Mouse (Mus musculus): Measurements from ENCODE around the gene Acacb.

Gene Acacb

GRCm38 (mm10) chr5:114137481-114138276 lies 8.7 kb upstream of the Acacb start:
- no peak for DNase-seq

- DNase-seq: no peak
Measured at GRCm38 (mm10) chr5:114138277-114139164, 7.8 kb upstream of the Acacb start.

- DNase-seq: peak; percentile 78
Measured at GRCm38 (mm10) chr5:114139175-114139574, 7.2 kb upstream of the Acacb start.

DNA sequence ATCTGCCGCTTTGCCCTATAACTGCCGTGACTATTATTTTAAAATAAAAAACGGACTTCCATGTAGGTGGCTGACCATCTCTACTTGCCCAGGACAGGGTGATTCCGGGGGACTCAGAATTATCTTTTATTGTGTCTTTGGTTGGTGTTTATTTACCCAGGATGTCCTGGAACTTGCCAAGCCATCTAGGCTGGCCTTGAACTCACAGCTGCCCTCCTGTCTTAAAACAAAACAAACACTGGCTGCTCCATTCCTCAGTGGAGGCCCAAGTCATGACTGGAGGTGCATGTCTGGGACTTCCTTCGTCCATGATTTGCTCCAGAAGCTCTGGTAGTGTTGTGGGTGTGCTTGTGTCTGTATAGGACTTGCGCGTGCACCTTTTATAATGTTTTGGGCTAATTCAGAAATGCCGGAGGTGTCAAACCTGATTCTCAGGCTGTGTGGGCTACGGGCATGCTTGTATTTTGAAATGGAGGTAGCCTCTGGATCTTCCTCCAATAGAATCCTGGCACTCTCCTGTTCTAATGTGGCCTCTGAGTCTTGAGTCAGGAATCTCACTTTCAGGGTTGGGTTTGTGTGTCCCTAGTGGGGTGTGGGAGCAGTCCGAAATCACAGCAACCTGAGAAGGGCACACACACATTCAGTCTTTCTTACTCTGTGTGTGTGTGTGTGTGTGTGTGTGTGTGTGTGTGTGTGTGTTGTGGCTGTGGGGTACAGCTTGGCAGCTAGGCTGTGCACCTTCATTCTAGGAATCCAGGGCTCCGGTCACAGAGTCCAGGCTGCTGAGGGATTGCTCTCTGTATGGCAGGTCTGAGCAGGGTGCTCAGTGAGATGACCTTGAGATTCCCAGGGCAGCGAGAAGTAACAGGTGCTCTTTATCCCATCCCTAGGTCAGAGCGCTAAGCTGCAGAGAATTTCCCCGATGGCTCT lies 973 bp downstream of the Acacb start:
- DNase-seq: no peak

- DNase-seq: no peak
Measured at GRCm38 (mm10) chr5:114152359-114153092, 6.2 kb downstream of the Acacb start.

GRCm38 (mm10) chr5:114153490-114153889 lies 7.2 kb downstream of the Acacb start:
- DNase-seq: no peak

- DNase-seq: no peak
Measured at GRCm38 (mm10) chr5:114154765-114155164, 8.4 kb downstream of the Acacb start.

- DNase-seq: no peak
Measured at GRCm38 (mm10) chr5:114155168-114155933, 9.0 kb downstream of the Acacb start.

GRCm38 (mm10) chr5:114157236-114157635 lies 10.9 kb downstream of the Acacb start:
- DNase-seq: no peak

- DNase-seq: no peak
Measured at GRCm38 (mm10) chr5:114161424-114161823, 15.1 kb downstream of the Acacb start.

- no peak for DNase-seq
Measured at GRCm38 (mm10) chr5:114162106-114162815, 15.9 kb downstream of the Acacb start.

GRCm38 (mm10) chr5:114163117-114163696 lies 16.9 kb downstream of the Acacb start:
- DNase-seq: no peak

DNA sequence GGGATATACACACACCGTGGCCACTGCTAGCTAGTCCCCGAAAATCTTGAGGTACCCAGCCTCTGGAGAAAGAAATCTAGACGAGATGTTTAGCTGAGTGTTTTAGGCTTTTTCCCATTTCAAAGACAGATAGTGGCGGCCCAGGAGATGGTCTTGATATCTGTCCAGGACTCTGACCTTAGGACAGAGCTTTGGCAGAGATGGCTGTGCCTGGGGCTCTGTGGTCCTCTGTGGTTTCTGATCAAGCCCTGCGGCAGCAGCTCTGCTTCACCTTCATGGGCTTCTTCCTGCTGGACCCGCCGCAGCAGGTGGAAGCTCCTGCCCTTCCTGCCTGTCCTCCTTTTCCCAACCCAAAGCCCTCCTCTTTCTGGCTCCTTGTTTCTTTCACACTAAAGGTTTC lies 24.0 kb downstream of the Acacb start:
- DNase-seq: no peak

DNA sequence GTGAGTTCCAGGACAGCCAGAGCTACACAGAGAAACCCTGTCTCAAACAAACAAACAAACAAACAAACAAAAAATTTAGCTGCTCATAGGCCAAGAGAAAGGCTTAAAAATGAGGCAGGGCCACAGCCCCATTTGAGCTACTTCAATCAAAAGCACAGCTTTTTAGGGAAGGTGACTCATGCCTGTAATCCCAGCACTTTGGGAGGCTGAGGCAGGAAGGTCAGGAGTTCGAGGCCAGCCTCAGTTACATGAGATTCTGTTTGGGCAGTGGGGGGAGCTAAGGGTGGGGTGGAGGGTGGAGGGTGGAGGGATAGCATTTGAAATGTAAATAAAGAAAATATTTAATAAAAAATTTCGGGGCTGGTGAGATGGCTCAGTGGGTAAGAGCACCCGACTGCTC lies 26.6 kb downstream of the Acacb start:
- DNase-seq: no peak

DNA sequence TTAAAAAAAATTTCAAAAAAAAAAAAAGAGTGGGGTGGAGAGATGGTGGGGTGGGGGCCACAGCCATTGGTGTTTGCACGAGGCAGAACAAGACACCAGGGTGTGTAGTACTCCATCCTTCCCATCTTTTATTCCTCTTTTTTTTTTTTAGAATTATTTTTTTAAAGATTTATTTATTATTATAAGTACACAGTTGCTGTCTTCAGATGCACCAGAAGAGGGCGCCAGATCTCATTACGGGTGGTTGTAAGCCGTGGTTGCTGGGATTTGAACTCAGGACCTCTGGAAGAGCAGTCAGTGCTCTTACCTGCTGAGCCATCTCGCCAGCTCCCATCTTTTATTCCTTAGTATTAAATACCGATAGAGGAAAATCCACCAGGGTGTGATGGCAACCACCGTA lies 27.1 kb downstream of the Acacb start:
- DNase-seq: no peak

GRCm38 (mm10) chr5:114173877-114174581 lies 27.7 kb downstream of the Acacb start:
- DNase-seq: no peak

- no peak for DNase-seq
Measured at GRCm38 (mm10) chr5:114174639-114175038, 28.3 kb downstream of the Acacb start.

GRCm38 (mm10) chr5:114175596-114176171 lies 29.3 kb downstream of the Acacb start:
- peak; percentile 66 for DNase-seq
